Mouse (Mus musculus): Measurements from ENCODE around the gene Galnt10. TPM values are rescaled to one million over a fixed set of nuclear protein-coding genes. Genes with fewer than 3 reads are reported as not detected.

Gene Galnt10
- polyA plus RNA-seq, 1 experiment from 2014 or later, result 12.3 TPM

GRCm38 (mm10) chr11:57647446-57647845, 2.2 kb downstream of the Galnt10 start:
- no peaks in the 10 kb centered on the region for H3K36me3 ChIP-seq (ENCODE audit: control insufficient read depth, insufficient read depth, low read length)
- no peaks in the 10 kb centered on the region for H3K9me3 ChIP-seq (ENCODE audit: control insufficient read depth, low read length)
- no peak for ATAC-seq
- 41% methylated on average over 5 of the region's 5 CpGs for WGBS
- no peak overlapping the region for H3K27ac ChIP-seq (ENCODE audit: low read depth, low read length)
- no peaks in the 10 kb centered on the region for H3K27me3 ChIP-seq (replicated peaks; ENCODE audit: control insufficient read depth, insufficient read depth, low read length)
- H3K9ac ChIP-seq (ENCODE audit: low read depth, low read length), result peak overlapping the region; percentile 18; the same call in 1 of the 2 replicates
- H3K4me1 ChIP-seq (ENCODE audit: control insufficient read depth, insufficient read depth, low read depth, low read length), result peaks cover 27% of the 10 kb centered on the region
- no peak overlapping the region for H3K4me3 ChIP-seq (ENCODE audit: low read length)
- H3K4me2 ChIP-seq (ENCODE audit: low read length), result peak overlapping the region; percentile 97

- H3K36me3 ChIP-seq (ENCODE audit: control insufficient read depth, insufficient read depth, low read length), result no peaks in the 10 kb centered on the region
- no peak for ATAC-seq
- H3K27me3 ChIP-seq (replicated peaks; ENCODE audit: control insufficient read depth, insufficient read depth, low read length), result no peaks in the 10 kb centered on the region
- H3K4me3 ChIP-seq (ENCODE audit: low read length), result no peak overlapping the region
- no peak overlapping the region; the same call in 1 of the 2 replicates for H3K4me2 ChIP-seq (ENCODE audit: low read length)
- H3K9me3 ChIP-seq (ENCODE audit: control insufficient read depth, low read length), result no peaks in the 10 kb centered on the region
- H3K9ac ChIP-seq (ENCODE audit: low read depth, low read length), result no peak overlapping the region
- peaks cover 27% of the 10 kb centered on the region for H3K4me1 ChIP-seq (ENCODE audit: control insufficient read depth, insufficient read depth, low read depth, low read length)
- H3K27ac ChIP-seq (ENCODE audit: low read depth, low read length), result no peak overlapping the region
- WGBS, result 85% methylated on average over 11 of the region's 11 CpGs
Observed at GRCm38 (mm10) chr11:57648196-57648800, 3.1 kb downstream of the Galnt10 start.

GRCm38 (mm10) chr11:57649269-57649668, 4.0 kb downstream of the Galnt10 start:
- no peak overlapping the region for H3K27ac ChIP-seq (ENCODE audit: low read depth, low read length)
- H3K27me3 ChIP-seq (replicated peaks; ENCODE audit: control insufficient read depth, insufficient read depth, low read length), result no peaks in the 10 kb centered on the region
- H3K4me2 ChIP-seq (ENCODE audit: low read length), result no peak overlapping the region
- no peaks in the 10 kb centered on the region for H3K9me3 ChIP-seq (ENCODE audit: control insufficient read depth, low read length)
- H3K36me3 ChIP-seq (ENCODE audit: control insufficient read depth, insufficient read depth, low read length), result no peaks in the 10 kb centered on the region
- WGBS, result 82% methylated on average over 4 of the region's 4 CpGs
- peaks cover 22% of the 10 kb centered on the region for H3K4me1 ChIP-seq (ENCODE audit: control insufficient read depth, insufficient read depth, low read depth, low read length)
- no peak overlapping the region for H3K9ac ChIP-seq (ENCODE audit: low read depth, low read length)
- ATAC-seq, result no peak
- no peak overlapping the region for H3K4me3 ChIP-seq (ENCODE audit: low read length)

- Histone ChIP-seq H3K4me1 (ENCODE audit: control insufficient read depth, insufficient read depth, low read depth, low read length) (peaks cover 19% of the 10 kb centered on the region), H3K9ac (ENCODE audit: low read depth, low read length) (no peak overlapping the region), H3K4me2 (ENCODE audit: low read length) (no peak overlapping the region), H3K27ac (ENCODE audit: low read depth, low read length) (no peak overlapping the region), H3K9me3 (ENCODE audit: control insufficient read depth, low read length) (no peaks in the 10 kb centered on the region), H3K27me3 (replicated peaks; ENCODE audit: control insufficient read depth, insufficient read depth, low read length) (no peaks in the 10 kb centered on the region), H3K4me3 (ENCODE audit: low read length) (no peak overlapping the region), H3K36me3 (ENCODE audit: control insufficient read depth, insufficient read depth, low read length) (no peaks in the 10 kb centered on the region)
- no peak for ATAC-seq
- 78% methylated on average over 10 of the region's 10 CpGs for WGBS
Observed at GRCm38 (mm10) chr11:57649671-57650070, 4.4 kb downstream of the Galnt10 start.

GRCm38 (mm10) chr11:57650867-57651266, 5.6 kb downstream of the Galnt10 start:
- no peak overlapping the region for H3K4me3 ChIP-seq (ENCODE audit: low read length)
- no peak for ATAC-seq
- no peaks in the 10 kb centered on the region for H3K27me3 ChIP-seq (replicated peaks; ENCODE audit: control insufficient read depth, insufficient read depth, low read length)
- no peak overlapping the region for H3K27ac ChIP-seq (ENCODE audit: low read depth, low read length)
- H3K4me2 ChIP-seq (ENCODE audit: low read length), result no peak overlapping the region
- 0 out of 2 replicates have a peak overlapping the region, but pooled peaks have one; percentile 28 for H3K9ac ChIP-seq (ENCODE audit: low read depth, low read length)
- H3K9me3 ChIP-seq (ENCODE audit: control insufficient read depth, low read length), result no peaks in the 10 kb centered on the region
- peaks cover 16% of the 10 kb centered on the region for H3K4me1 ChIP-seq (ENCODE audit: control insufficient read depth, insufficient read depth, low read depth, low read length)
- WGBS, result 79% methylated on average over 2 of the region's 2 CpGs
- H3K36me3 ChIP-seq (ENCODE audit: control insufficient read depth, insufficient read depth, low read length), result no peaks in the 10 kb centered on the region

GRCm38 (mm10) chr11:57651281-57651810, 6.1 kb downstream of the Galnt10 start:
- WGBS, result 33% methylated on average over 15 of the region's 15 CpGs
- ATAC-seq, result peak; percentile 60
- no peak overlapping the region for H3K27ac ChIP-seq (ENCODE audit: low read depth, low read length)

GRCm38 (mm10) chr11:57652206-57652922, 7.1 kb downstream of the Galnt10 start:
- H3K9ac ChIP-seq (ENCODE audit: low read depth, low read length), result no peak overlapping the region
- 69% methylated on average over 23 of the region's 23 CpGs for WGBS
- H3K27me3 ChIP-seq (replicated peaks; ENCODE audit: control insufficient read depth, insufficient read depth, low read length), result no peaks in the 10 kb centered on the region
- no peak for ATAC-seq
- peaks cover 18% of the 10 kb centered on the region for H3K4me1 ChIP-seq (ENCODE audit: control insufficient read depth, insufficient read depth, low read depth, low read length)
- no peaks in the 10 kb centered on the region for H3K36me3 ChIP-seq (ENCODE audit: control insufficient read depth, insufficient read depth, low read length)
- no peak overlapping the region for H3K4me3 ChIP-seq (ENCODE audit: low read length)
- H3K9me3 ChIP-seq (ENCODE audit: control insufficient read depth, low read length), result no peaks in the 10 kb centered on the region
- H3K27ac ChIP-seq (ENCODE audit: low read depth, low read length), result no peak overlapping the region
- H3K4me2 ChIP-seq (ENCODE audit: low read length), result no peak overlapping the region

More at GRCm38 (mm10) chr11:57651281-57651810, 6.1 kb downstream of the Galnt10 start:
- peak overlapping the region; percentile 18 for H3K4me2 ChIP-seq (ENCODE audit: low read length)
- H3K36me3 ChIP-seq (ENCODE audit: control insufficient read depth, insufficient read depth, low read length), result no peaks in the 10 kb centered on the region
- H3K27me3 ChIP-seq (replicated peaks; ENCODE audit: control insufficient read depth, insufficient read depth, low read length), result no peaks in the 10 kb centered on the region
- H3K4me1 ChIP-seq (ENCODE audit: control insufficient read depth, insufficient read depth, low read depth, low read length), result peaks cover 14% of the 10 kb centered on the region
- peak overlapping the region; percentile 28; the same call in 1 of the 2 replicates for H3K9ac ChIP-seq (ENCODE audit: low read depth, low read length)
- no peaks in the 10 kb centered on the region for H3K9me3 ChIP-seq (ENCODE audit: control insufficient read depth, low read length)
- H3K4me3 ChIP-seq (ENCODE audit: low read length), result no peak overlapping the region

- no peaks in the 10 kb centered on the region for H3K27me3 ChIP-seq (replicated peaks; ENCODE audit: control insufficient read depth, insufficient read depth, low read length)
- ATAC-seq, result no peak
- no peak overlapping the region for H3K4me2 ChIP-seq (ENCODE audit: low read length)
- no peak overlapping the region for H3K9ac ChIP-seq (ENCODE audit: low read depth, low read length)
- H3K4me3 ChIP-seq (ENCODE audit: low read length), result no peak overlapping the region
- whole genome bisulfite sequencing, result 90% methylated on average over 14 of the region's 14 CpGs
- H3K4me1 ChIP-seq (ENCODE audit: control insufficient read depth, insufficient read depth, low read depth, low read length), result peaks cover 15% of the 10 kb centered on the region
- H3K27ac ChIP-seq (ENCODE audit: low read depth, low read length), result no peak overlapping the region
- H3K36me3 ChIP-seq (ENCODE audit: control insufficient read depth, insufficient read depth, low read length), result no peaks in the 10 kb centered on the region
- H3K9me3 ChIP-seq (ENCODE audit: control insufficient read depth, low read length), result no peaks in the 10 kb centered on the region
Observed at GRCm38 (mm10) chr11:57652923-57653660, 7.8 kb downstream of the Galnt10 start.

- no peak overlapping the region for H3K4me2 ChIP-seq (ENCODE audit: low read length)
- no peaks in the 10 kb centered on the region for H3K27me3 ChIP-seq (replicated peaks; ENCODE audit: control insufficient read depth, insufficient read depth, low read length)
- ATAC-seq, result no peak
- 74% methylated on average over 5 of the region's 5 CpGs for WGBS
- H3K36me3 ChIP-seq (ENCODE audit: control insufficient read depth, insufficient read depth, low read length), result no peaks in the 10 kb centered on the region
- H3K9me3 ChIP-seq (ENCODE audit: control insufficient read depth, low read length), result no peaks in the 10 kb centered on the region
- H3K4me1 ChIP-seq (ENCODE audit: control insufficient read depth, insufficient read depth, low read depth, low read length), result peaks cover 15% of the 10 kb centered on the region
- no peak overlapping the region for H3K27ac ChIP-seq (ENCODE audit: low read depth, low read length)
- no peak overlapping the region for H3K4me3 ChIP-seq (ENCODE audit: low read length)
- H3K9ac ChIP-seq (ENCODE audit: low read depth, low read length), result no peak overlapping the region
Observed at GRCm38 (mm10) chr11:57653796-57654195, 8.6 kb downstream of the Galnt10 start.
